Mouse (Mus musculus) megakaryocyte-erythroid progenitor cell, adult 5-6 weeks (primary cell): ENCODE measurements at regions not wholly inside any gene's neighbourhood (a gene's known extent, or its start where the extent isn't known, plus 50 kb on each side); places are given as distances from the start of the nearest gene placed in this dataset.

ENCODE experiments used
- ATAC-seq: replicated peaks from 2 replicates; pipeline ENCODE4 v1.8.0; 2016; ENCODE audit warnings: mild to moderate bottlenecking, inconsistent platforms; ENCODE audit not compliant: severe bottlenecking, poor library complexity, low FRiP score, low TSS enrichment

GRCm38 (mm10) chr6:147686927-147687326 is 211.3 kb downstream of the Ccdc91 start:
- ATAC-seq: no peak

GRCm38 (mm10) chr6:147698255-147698654 is 222.6 kb downstream of the Ccdc91 start:
- ATAC-seq: no peak

DNA sequence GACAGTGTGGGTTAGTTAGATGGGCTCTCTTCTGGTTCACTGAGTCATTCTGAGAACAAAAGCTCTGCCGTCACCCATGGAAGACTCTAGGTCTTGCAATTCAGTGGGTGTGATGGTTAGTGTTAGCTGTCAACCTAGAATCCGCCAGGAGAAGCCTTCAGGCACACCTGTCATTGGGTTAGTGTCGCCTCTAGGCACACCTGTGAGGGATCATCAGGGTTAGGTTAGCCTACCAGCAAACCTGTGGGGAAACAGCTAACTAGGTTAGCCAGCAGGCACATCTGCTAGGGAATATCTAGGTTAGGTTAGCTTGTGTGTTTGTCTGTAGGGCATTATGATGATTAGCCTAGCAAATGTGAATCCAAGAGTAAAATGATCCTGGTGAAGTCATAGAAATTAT is 223.8 kb downstream of the Ccdc91 start:
- ATAC-seq: no peak

GRCm38 (mm10) chr6:147700629-147701028 is 225.0 kb downstream of the Ccdc91 start:
- no peak for ATAC-seq

DNA sequence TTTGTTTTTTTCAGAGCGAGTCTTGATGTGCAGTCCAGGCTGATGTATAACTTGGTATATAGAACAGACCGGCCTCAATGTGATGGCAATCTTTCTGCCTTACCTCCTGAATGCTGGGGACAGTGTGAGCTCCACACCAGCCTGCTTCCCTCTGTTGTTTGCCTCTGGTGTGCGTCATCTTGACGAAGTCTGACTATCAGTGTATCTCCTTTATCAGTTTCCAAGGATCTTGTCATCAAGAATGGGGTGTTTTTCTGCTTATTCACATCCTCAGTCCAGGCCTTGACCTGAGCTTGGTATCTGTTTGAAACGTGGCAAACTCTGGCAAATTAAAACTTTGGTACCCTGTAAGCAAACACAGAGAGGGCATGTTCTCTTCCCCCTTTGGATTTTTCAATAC is 226.3 kb downstream of the Ccdc91 start:
- no peak for ATAC-seq

GRCm38 (mm10) chr6:147704297-147704696 is 228.7 kb downstream of the Ccdc91 start:
- ATAC-seq: no peak

- no peak for ATAC-seq
Observed at GRCm38 (mm10) chr6:147705936-147706335, 230.3 kb downstream of the Ccdc91 start.

DNA sequence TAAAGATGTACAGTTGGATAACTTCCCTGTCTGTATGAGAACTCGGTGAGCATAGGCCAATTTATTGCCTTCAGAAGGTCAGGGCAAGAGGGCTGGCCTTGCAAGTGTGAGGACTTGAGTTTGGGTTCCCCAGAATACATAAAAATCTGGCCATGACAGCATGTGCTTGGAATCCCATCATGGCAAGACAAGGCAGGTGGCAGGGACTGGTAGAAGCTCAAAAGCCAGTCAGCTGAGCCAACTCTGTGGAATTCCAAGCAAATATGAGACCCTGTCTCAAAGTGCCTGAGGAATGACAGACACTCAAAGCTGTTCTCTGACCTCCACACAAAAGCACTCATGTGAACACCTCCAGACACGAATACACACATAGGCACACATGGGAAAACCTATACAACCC is 231.1 kb downstream of the Ccdc91 start:
- ATAC-seq: no peak

- ATAC-seq: no peak
Observed at GRCm38 (mm10) chr6:147718052-147718712, 242.6 kb downstream of the Ccdc91 start.

DNA sequence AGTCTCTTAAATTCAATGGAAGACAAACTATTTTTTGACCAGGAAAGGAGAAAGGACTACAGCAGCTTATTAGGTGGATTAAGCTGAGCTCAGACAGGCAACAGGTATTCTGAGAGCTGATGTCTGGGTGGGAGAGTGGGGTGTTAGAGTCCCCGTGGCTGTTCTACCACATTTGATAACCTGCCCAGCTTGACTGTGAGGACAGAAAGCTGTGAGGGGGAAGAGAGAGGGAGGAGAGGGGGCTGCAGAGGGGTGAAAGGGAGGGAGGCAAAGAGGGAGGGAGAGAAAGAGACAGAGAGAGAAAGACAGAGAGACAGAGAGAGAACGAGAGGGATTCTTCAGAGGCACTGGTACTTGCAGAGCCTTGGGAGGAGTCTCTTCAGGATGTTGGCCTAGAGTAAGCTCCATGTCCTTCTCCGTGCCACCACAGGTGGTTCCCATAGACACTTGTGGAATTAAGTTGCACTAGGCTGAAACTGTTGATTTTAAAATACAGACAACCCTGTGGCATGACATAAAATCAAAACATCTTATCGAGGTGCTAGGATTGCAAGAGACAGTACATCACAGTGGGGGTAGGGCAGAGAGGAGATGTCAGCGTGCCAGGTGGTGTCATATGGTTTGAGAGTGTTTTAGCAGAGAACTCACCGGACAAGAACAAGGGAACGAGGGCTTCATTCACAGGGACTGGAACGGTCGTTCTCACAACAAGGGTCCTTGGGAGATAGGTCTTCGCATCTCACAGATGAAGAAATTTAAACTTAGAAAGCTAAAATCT is 243.3 kb downstream of the Ccdc91 start:
- no peak for ATAC-seq

- no peak for ATAC-seq
Observed at GRCm38 (mm10) chr6:147719539-147719938, 243.9 kb downstream of the Ccdc91 start.

DNA sequence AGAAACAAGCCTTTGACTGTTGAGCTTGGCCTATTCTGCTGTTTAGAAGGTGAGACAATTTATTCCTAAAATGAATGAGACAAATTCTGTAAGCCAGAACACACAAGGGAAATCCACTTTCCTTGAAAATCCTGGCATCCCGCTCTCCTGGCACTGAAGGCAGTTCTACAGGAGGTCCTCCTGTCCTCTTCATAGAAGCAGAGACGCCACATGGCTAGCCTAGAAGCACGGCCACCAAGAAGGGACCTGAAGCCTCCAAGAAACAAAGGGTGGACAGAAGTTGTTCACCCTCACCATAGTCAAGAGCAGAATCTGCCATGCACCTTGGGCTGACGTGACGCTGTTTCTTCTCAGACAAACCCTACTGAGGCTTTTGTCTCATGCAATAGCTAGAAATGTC is 247.7 kb downstream of the Ccdc91 start:
- no peak for ATAC-seq

GRCm38 (mm10) chr6:147726987-147727386 is 251.4 kb downstream of the Ccdc91 start:
- ATAC-seq: no peak

GRCm38 (mm10) chr6:147727644-147728533 is 252.3 kb downstream of the Ccdc91 start:
- no peak for ATAC-seq

DNA sequence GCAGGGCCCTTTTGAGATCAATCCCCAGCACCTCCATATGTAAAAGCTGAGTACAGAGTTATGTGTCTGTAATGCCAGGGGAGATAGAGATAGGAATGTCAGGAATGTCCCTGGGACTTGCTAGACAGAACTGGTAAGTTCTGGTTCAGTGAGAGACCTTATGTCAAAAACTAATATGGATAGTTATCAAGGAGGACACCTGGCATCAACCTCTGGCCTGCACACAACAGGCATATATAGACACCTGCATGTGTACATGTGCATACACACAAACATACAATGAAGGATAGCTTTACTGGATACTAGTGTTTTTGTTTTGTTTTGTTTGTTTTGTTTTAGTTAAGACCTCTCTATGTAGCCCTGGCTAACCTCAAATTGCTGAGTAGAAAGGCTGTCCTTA is 254.1 kb downstream of the Ccdc91 start:
- no peak for ATAC-seq

DNA sequence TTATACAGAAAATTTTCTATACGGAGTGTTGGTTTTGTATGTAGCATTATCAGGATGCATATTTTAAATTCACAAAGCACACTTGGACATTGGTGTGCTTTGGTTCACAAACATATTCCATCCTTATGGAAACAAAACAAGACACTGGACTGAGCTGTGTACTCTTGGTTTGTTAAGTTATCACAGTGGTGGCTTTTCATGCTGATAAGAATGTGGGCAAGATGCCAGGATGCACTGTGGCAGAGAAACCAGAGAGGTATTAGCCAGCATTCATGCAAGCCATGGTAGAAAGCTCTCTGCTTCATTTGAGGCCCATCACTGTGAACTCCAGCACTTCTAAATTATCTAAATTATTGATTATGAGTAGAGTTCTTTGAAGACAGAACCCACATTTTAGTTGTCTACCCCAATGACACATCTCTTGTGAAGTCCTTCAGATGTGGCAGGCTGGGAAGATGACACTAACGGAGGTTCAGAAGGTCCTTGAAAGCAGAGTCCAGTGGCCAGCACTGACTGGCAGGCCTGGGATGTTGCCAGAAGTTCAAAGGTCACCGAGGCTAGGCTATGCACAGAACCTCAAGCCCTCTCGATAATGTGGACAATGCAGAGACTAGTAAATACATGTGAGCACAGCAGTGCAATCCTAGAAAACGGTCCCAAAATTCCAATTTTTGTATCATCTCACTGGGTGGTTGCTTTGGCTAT is 263.1 kb downstream of the Ccdc91 start:
- ATAC-seq: no peak

- ATAC-seq: no peak
Observed at GRCm38 (mm10) chr6:147741446-147741845, 265.8 kb downstream of the Ccdc91 start.

DNA sequence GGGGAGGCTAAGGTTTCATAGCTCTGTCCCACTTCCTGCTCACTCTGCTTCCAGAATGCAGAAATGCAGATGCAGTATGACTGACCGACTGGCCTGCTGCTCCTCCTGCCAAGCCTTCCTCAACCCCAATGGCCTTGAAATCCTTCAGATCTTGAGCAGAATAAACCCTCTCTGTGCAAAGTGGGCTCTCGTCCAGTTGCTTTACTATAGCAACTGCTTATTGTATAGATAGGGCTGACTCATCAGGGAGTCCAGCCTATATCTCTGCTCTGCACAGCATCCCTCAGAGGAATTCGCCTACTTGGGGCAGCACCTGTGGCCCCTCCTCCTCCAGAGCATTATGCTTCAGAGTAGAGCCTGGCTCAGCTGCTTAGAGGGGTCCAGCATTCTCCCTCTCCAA is 268.5 kb downstream of the Ccdc91 start:
- ATAC-seq: peak; percentile 62

DNA sequence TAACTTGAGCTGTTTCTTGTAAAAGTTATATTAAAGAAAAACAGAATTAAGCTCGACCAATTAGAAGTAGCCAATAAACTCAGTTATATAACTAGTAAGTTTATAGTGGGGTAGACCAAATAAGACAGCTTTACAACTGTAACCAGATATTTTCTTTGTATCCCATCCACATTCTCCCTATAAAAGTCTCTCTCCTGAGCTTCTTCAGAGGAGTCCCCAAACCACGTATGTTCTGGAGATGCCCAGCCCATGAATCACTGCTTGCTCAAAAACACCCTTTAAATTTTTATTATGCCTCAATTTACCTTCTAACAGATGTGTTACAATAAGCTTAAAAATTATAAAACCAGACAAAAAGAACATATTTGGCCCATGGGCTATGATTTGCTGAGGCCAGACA is 270.1 kb downstream of the Ccdc91 start:
- ATAC-seq: no peak

- no peak for ATAC-seq
Observed at GRCm38 (mm10) chr6:147747945-147748344, 272.3 kb downstream of the Ccdc91 start.
